Mouse (Mus musculus): ENCODE data around the gene Rnf214.

The Rnf214 gene

DNA sequence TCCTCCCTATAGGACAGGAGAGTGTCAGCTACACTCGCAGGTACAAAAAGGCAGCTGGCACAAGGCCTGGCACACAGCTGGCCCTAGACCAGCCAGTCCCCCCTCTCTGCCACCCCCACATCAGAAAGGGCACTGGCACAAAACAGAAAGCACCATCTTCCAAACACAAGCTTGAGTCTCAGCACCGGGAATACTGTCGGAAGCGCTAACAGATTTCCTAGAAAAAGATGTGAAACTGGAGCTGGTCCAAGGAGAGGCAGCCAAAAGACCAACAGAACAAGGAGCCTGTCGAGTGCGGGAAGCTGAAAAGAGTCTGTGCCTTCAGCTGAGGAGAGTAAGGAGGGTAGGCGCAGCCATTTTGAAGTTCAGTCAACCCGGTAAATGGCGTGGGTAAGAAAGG lies 91.6 kb downstream of the Rnf214 start:
- no peak for DNase-seq (ENCODE audit: low read depth, low spot score)

Measured in ES-CJ7 (cell line).